Comparison of ENCODE assay signal across 24 mouse cellular contexts in the genomic region with DNA sequence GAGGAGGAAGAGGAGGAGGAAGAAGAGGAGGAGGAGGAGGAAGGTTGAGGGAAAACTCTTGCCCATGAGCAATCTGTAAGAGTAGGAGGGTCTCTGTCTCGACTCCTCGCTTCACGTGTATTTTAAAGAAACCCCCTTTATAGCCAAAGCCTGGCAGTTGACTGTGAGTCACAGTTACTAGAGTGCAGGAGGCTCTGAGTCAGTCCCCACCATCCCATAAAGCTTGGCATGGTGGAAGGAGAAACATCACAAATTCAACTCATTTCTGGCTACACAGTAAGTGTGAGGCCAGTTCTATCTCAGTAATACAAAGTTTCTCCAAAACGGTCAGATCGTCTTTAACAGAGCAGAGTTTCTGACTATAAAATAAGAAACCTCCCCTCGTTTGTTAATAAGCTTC. TPM values are rescaled to one million over a fixed set of nuclear protein-coding genes. Genes with fewer than 3 reads are reported as not detected.
"Had no signal": no experiment of that assay in that cellular context is flagged by ENCODE, and none has a peak within 500 bp of the region (broad histone marks: within the 10 kb centered on the region; RNA-seq: fewer than 3 reads in every experiment).

No protein-coding gene starts in this region.

- H3K4me3 ChIP-seq: lung, embryonic 15.5 days; megakaryocyte, embryonic 14.5 days; midbrain, embryonic 13.5 days; midbrain, embryonic 15.5 days; neural tube, embryonic 12.5 days; stomach, embryonic 15.5 days had no signal

- H3K4me2 ChIP-seq: lung, embryonic 15.5 days; midbrain, embryonic 11.5 days; midbrain, embryonic 13.5 days; midbrain, embryonic 15.5 days; neural tube, embryonic 12.5 days; stomach, embryonic 15.5 days had no signal

- ATAC-seq: liver, postnatal 0 days; lung, postnatal 0 days; midbrain, embryonic 13.5 days; midbrain, embryonic 15.5 days had no signal

- H3K9me3 ChIP-seq: lung, embryonic 15.5 days; megakaryocyte, embryonic 14.5 days; midbrain, embryonic 13.5 days; midbrain, embryonic 15.5 days; neural tube, embryonic 12.5 days; stomach, embryonic 15.5 days had no signal

- H3K27me3 ChIP-seq: midbrain, embryonic 13.5 days; midbrain, embryonic 15.5 days; neural tube, embryonic 12.5 days; stomach, embryonic 15.5 days had no signal

- DNase-seq: liver, postnatal 0 days; lung, adult 2 months; lung, postnatal 14 days; lung, postnatal 36 days; right cerebral cortex, postnatal 14 days; thymus, adult 2 months; thymus, postnatal 25 days; thymus, postnatal 4 days had no signal

- H3K9ac ChIP-seq: liver, postnatal 0 days; lung, embryonic 15.5 days; midbrain, embryonic 13.5 days; midbrain, embryonic 15.5 days; neural tube, embryonic 12.5 days; stomach, embryonic 15.5 days had no signal

- H3K4me1 ChIP-seq: lung, embryonic 15.5 days; midbrain, embryonic 13.5 days; midbrain, embryonic 15.5 days; neural tube, embryonic 12.5 days; stomach, embryonic 15.5 days had no signal

- H3K36me3 ChIP-seq: lung, embryonic 15.5 days; midbrain, embryonic 13.5 days; midbrain, embryonic 15.5 days; neural tube, embryonic 12.5 days; stomach, embryonic 15.5 days had no signal

- H3K27ac ChIP-seq: lung, embryonic 15.5 days; macrophage; midbrain, embryonic 13.5 days; midbrain, embryonic 15.5 days; neural tube, embryonic 12.5 days; stomach, embryonic 15.5 days; stomach, postnatal 0 days had no signal

RNA-seq across cellular contexts. Expression of a gene that starts 27.4 kb away (rescaled TPM):
- total RNA-seq: megakaryocyte progenitor cell, adult 5-6 weeks; midbrain, postnatal 0 days; monocyte, adult 5-6 weeks; neutrophil, adult 5-6 weeks had no signal
- polyA plus RNA-seq: liver, postnatal 0 days; lung, embryonic 15.5 days; midbrain, embryonic 13.5 days; midbrain, embryonic 15.5 days; midbrain, postnatal 0 days; neural tube, embryonic 12.5 days; neural tube, embryonic 14.5 days; stomach, embryonic 15.5 days; stomach, postnatal 0 days; testis, adult 2 months had no signal
